Mouse (Mus musculus): Measurements from ENCODE around the gene Sohlh2.

DNA sequence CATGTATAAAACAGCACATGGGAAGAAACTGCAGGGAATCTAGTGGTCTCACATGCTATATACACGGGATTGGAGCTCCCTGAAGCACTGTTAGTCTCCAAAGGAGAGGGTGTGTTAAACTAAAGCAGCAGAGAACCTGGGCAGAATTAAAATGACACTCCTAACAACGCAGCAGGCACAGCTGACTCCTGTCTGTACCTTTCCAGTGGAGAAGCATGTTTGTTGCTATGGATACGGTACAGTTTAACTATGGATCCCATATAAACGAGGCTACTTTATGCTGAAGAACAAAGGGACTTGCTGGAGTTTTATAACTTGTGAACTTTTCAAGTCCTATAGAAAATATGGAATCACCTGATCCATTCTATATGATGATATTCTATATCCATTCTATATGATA is 18.3 kb upstream of the Sohlh2 start:
- no peak for TF ChIP-seq CTCF (IDR thresholded peaks at IDR 0.05; ENCODE audit: borderline replicate concordance, insufficient read depth, low read length)
- no peak for TF ChIP-seq POLR2A (IDR thresholded peaks at IDR 0.05; ENCODE audit: low read depth, low read length)

Data from embryonic fibroblast, embryonic 13.5 days (primary cell).